Mouse (Mus musculus): ENCODE measurements around the gene Sorcs2. TPM values are rescaled to one million over a fixed set of nuclear protein-coding genes. Genes with fewer than 3 reads are reported as not detected.

Gene Sorcs2
- total RNA-seq, 2 experiments from 2014 or later = 56.9 to 60.9 TPM

- no peak for DNase-seq (ENCODE audit: low spot score in 2 of 2)
These were observed 215.6 kb downstream of the Sorcs2 start for GRCm38 (mm10) chr5:36182326-36182725.

DNA sequence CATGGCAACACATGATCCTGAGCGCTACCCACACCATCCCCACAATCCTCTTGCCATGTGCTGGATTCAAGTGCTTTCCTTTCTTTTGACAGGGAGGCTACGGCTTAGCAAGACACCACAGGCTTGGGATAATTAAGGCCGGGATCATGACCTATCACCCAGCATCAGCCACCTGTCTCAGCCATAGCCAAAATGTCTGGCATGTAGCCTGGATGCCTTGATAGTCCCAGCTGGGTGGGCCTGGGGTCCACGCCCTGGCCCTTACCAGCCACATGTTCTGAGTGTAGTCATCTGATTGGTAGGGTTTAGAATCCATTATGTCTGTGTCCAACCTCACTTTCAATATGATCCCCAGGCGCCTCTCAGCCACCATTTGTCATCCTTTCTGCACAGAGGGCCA lies 218.2 kb downstream of the Sorcs2 start:
- DNase-seq (ENCODE audit: low spot score in 2 of 2) = no peak

- no peak for DNase-seq (ENCODE audit: low spot score in 2 of 2)
These were observed 219.2 kb downstream of the Sorcs2 start for GRCm38 (mm10) chr5:36178785-36179184.

GRCm38 (mm10) chr5:36178215-36178614 lies 219.7 kb downstream of the Sorcs2 start:
- DNase-seq (ENCODE audit: low spot score in 2 of 2) = no peak

GRCm38 (mm10) chr5:36176873-36177272 lies 221.1 kb downstream of the Sorcs2 start:
- no peak for DNase-seq (ENCODE audit: low spot score in 2 of 2)

DNA sequence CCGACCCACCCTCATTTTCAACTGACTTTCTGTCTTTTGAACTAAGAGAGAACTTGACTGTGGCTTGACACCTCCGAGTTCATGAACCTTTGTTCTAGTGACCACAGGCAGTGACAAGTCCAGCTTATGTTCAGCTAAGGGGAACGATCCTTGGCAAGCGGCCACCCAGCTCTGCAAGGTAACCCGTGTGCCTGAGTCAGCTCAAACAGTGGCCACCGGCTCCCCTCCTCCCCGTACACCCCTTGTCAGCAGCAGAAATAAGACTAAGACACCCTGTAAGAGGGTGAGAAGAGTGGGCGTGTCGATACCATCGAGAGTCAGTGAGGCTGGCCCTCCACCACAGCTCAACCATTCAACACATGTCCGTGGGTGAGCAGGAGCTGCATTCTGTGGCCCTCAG lies 221.5 kb downstream of the Sorcs2 start:
- no peak for DNase-seq (ENCODE audit: low spot score in 2 of 2)

DNA sequence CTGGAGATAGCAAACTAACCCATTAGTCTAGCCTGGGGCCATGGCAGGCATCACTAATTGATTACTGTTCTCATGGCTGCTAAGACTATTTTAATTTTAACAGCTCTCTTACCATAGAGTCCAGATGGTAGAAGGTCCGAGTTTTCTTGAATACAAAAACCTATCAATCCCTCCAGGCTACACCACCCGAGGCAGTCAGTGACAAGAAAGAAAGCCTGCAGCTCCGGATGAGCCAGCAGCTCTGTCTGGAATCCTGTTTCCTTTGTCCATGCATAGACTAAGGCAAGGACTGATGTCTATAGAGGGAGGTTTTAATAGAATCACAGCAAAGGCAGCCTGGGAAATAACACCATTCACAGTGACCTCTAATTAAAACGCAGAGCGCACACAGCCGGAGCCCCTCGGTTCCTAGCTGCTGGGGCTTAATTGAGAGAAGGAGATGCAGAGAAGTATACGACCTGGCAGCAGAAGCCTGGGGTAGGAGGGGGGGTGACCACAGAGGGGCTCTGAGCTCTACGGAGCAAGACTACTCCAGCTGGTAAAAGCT lies 223.3 kb downstream of the Sorcs2 start:
- no peak for DNase-seq (ENCODE audit: low spot score in 2 of 2)

DNA sequence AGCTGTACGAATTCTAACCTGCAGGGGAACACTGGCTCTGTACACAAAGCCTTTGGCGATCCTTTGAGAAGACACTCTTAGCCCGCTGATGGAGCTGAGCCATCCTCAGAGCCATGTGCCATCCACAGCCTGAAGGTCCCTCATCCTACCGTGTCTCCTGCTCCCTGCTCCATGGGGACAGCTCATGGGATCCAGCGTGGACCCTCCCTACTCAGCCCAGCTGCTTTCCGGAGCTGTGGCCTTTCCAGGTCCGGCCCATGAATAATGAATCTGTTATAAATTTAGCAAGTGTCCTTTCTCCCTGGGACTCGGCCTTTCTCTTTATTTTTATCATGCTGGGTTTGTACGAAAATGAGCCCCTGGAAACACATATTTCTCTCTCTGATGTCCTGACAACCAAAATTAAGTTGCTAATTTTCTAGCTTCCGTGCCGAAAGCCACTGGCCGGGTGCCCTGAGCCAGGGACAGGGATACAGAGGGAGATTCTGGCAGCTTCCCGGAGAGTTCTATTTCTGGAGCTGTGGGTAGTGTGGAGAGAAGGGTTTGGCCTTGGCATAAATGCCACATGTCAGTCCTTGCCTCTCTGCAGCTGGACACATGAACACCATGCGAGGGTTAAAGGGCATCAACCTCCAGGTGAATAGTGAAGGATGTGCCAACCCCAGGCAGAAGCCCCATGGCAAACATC lies 228.8 kb downstream of the Sorcs2 start:
- peak; percentile 53 to 68 for DNase-seq (ENCODE audit: low spot score in 2 of 2)

- no peak for DNase-seq (ENCODE audit: low spot score in 2 of 2)
These were observed 231.5 kb downstream of the Sorcs2 start for GRCm38 (mm10) chr5:36166346-36167013.

DNA sequence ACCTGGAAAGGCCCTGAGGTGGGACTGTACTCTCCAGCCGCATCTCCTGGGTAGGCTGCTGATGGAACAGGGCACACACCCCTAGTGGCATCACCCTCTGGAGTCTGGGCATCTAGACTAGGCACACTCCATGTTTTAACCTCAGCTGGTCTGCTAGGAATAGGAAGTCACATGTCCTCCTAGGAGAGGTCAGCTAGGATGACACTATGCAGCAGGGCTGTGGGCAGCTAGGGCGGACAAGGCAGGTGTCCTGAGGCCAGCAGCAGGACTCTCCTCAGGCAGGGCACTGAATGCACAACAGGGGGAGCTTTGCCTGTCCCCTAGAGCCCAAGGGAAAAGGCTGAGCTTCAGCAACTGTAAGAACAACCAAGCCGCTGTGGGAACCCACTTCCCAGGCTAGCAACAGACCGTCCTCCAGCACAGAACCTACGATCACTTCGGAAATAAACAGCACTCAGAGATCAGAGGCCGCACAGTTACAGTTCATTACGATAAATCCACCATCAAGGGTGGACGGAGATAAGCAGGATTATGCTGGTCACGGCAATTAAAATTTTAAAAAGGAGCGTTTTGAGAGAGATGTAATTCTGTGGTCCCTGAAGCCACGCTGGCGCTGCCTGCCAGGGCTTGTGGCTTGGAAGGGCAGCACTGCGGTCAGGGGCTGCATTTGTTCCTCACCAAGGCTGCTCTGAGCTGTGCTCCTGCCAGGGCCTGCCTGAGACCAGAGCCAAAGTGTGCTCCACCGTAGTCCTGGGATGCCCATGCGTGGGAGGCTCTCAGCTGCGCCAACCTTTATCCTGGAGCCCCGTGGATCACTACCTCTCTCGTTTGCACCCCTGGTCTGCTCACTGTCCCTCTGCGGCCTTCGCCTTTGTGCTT lies 232.3 kb downstream of the Sorcs2 start:
- peak in 1 of 2 experiments; percentile 32 for DNase-seq (ENCODE audit: low spot score in 2 of 2)

DNA sequence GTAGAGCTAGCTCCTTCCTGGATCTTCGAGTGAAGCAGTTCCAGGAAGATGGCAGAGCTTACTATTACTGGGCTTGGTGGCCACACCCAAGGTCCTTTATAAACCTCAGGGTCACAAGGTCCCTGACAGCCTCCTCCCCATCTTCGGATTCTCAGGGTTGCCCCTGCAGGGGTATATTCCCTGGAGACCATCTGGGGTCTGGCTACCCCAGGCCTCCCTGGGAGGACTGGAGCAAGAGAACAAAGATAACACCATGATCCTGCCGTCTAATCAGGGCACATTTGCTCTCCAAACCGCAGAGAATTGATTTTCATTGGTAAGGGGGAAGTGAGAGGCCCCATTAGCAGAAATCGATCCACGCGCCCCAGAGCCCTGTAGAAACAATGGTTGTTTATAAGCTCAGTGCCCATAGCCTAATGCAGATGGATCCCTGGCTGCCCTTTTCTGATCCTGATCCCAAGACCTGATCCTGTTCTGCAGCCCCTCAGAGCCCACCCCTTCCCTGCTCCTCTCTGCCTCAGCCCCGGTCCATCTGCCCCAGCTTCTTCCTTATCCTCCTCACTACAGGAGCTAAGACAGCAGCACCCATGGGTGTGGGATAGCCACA lies 243.0 kb downstream of the Sorcs2 start:
- DNase-seq (ENCODE audit: low spot score in 2 of 2) = no peak

- no peak for DNase-seq (ENCODE audit: low spot score in 2 of 2)
These were observed 244.7 kb downstream of the Sorcs2 start for GRCm38 (mm10) chr5:36153261-36153660.

DNA sequence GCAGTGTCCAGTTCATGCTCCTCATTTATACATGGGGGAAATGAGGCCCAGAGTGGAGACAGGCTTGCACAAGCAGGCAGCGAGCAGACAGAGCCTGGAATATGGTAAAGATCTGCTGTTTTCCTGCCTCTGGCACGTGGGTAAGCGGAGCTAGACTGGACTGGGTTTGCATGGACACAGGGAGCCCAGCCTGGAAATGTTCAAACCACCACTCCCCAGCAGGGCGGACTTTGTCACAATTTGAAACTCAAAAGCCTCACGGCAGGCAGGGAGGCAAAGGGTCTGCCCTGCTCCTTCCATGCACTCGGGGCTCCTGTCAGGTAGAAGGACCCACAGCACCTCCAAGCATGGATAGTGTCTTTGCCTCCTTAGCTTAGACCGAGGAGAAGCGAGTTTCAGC lies 246.9 kb downstream of the Sorcs2 start:
- no peak for DNase-seq (ENCODE audit: low spot score in 2 of 2)

DNA sequence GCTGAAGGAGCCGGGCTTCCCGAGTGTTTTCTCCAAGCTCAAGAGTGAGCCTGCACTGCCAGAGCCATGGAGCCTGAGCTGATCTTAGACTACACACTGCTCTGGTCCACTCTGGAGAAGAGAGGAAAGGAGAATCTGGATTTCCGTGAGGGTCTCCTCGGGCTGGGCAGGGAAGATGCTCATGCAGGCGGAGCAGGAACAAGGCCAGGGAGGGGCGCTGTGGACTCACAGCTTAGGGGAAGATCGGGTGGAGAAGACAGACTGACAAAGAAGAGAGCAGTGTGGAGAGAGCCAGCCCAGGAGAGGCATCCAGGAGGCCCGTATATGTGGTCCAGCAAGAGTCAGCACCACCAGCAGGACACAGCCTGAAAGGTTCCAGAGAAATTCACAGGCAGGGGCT lies 248.8 kb downstream of the Sorcs2 start:
- DNase-seq (ENCODE audit: low spot score in 2 of 2) = peak in 1 of 2 experiments; percentile 35

DNA sequence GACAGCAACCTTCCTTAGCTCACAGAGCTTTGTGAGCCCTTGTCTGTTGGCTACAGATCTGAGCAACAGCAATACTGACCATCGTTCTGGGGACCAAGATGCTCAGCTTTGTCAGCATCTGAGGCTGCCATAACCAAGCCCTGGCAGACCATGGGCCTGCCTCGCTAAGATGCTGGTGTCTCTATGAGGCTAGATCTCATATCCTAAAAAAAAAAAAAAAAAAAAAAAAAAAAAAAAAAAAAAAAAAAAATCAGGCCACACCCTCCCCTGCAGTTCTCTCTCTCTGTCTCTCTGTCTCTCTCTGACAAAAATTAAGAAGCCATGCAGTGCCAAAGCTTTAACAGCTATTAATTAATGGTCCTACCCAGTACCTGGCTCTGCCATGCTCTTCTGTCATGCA lies 251.3 kb downstream of the Sorcs2 start:
- DNase-seq (ENCODE audit: low spot score in 2 of 2) = no peak

DNA sequence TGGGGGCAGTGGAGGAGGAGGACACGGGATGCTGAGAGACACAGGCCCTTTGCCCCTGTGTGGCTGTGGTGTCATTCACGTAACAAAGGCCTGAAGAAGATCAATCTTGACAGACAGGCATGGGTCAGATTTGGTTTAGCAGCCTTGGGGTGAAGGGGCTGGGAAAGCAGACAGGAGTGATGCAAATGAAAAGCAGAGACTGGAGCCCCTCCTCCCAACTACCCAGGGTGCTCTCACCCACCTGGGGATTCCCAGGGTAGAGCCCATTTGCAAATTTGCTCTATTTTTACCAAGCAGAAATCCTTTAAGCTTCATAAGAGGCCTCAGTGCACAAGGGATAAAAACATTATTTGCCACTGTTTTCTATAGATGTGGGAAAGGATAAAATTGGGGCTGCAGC lies 253.4 kb downstream of the Sorcs2 start:
- no peak for DNase-seq (ENCODE audit: low spot score in 2 of 2)

GRCm38 (mm10) chr5:36141676-36142255 lies 256.2 kb downstream of the Sorcs2 start:
- no peak for DNase-seq (ENCODE audit: low spot score in 2 of 2)

DNA sequence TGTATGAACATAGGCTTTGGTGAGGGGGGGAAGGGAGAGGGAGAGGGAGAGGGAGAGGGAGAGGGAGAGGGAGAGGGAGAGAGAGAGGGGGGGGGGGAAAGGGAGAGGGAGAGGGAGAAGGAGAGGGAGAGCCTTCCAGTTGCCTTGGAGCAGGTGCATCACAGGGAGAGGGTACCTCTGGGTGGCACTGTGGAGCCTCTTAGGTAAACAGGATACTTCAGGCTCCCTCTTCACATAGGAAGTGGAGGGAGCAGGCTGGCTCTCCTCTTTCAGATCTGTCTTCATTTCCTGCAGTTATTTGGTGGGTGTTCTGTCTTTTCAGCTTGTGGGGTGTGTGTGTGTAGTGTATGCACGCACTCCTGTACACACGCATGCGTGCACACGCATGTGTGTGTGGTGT lies 256.8 kb downstream of the Sorcs2 start:
- peak in 1 of 2 experiments; percentile 37 for DNase-seq (ENCODE audit: low spot score in 2 of 2)

- no peak for DNase-seq (ENCODE audit: low spot score in 2 of 2)
These were observed 258.2 kb downstream of the Sorcs2 start for GRCm38 (mm10) chr5:36139766-36140165.

DNA sequence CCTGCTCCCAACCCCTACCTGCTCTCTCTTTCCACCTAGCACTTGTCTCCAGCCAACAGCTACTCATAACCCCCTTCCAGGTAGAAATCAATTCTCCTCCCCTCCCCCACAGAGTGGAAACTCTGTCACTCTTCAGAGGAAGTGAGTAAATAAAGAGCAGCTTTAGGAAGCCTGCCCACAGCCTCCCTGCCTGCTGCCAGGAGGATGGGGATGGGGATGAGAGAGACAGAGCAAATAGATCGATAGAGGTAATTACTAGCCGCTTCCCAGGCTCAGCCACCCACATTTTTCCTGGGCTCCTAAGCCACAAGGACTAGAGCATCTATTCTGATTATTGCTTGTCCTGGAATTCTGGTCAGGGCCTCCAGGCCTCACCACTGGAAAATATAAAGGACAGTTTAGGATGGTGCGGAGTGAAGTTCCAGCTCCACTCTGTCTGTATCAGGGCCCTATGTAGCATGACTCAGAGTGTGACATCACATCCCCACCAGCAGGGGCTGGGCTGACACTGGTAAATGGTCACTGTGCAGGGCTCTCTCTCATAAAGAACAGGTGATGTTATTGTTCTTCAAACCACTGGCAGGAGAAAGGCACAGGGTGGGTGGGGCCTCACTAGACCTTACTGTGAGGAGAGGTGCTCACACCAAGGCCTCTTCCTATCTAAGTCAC lies 261.9 kb downstream of the Sorcs2 start:
- no peak for DNase-seq (ENCODE audit: low spot score in 2 of 2)

Measured in layer of hippocampus, postnatal 10 days (tissue).